Mouse (Mus musculus) hindbrain, postnatal 0 days (tissue): ENCODE data around the gene Tmem236. TPM values are rescaled to one million over a fixed set of nuclear protein-coding genes. Genes with fewer than 3 reads are reported as not detected.

Source experiments
- ATAC-seq: fragments of 200-750 bp; cut with Nextera tagmentation; 2 replicates; pipeline ENCODE4 v1.8.0; 2017; ENCODE audit warnings: mild to moderate bottlenecking, moderate TSS enrichment, moderate library complexity
- DNase-seq: peaks from one replicate; pipeline ENCODE4 v3.0.0-alpha.2; 2015; ENCODE audit warnings: low spot score
- H3K27ac ChIP-seq: fragments of 300-500 bp; sonication (generic); 2 replicates; pipeline ENCODE4 v1.5.1; 2014; ENCODE audit warnings: mild to moderate bottlenecking
- H3K27me3 ChIP-seq: fragments of 300-500 bp; sonication (generic); 2 replicates; pipeline ENCODE4 v1.6.1; 2014; ENCODE audit warnings: low read length, mixed read lengths; ENCODE audit not compliant: insufficient read depth
- H3K36me3 ChIP-seq: fragments of 300-500 bp; sonication (generic); 2 replicates; pipeline ENCODE4 v1.6.1; 2014; ENCODE audit warnings: low read length, mixed read lengths; ENCODE audit not compliant: insufficient read depth
- H3K4me1 ChIP-seq: fragments of 300-500 bp; sonication (generic); 2 replicates; pipeline ENCODE4 v1.6.1; 2014; ENCODE audit warnings: antibody characterized with exemption, low read length, mixed read lengths; ENCODE audit not compliant: insufficient read depth
- H3K4me2 ChIP-seq: fragments of 300-500 bp; sonication (generic); 2 replicates; pipeline ENCODE4 v1.6.1; 2014; ENCODE audit warnings: low read depth, mild to moderate bottlenecking, low read length, moderate library complexity, mixed read lengths
- H3K4me3 ChIP-seq: fragments of 300-500 bp; sonication (generic); 2 replicates; pipeline ENCODE4 v1.5.1; 2014; ENCODE audit warnings: low read length
- H3K9ac ChIP-seq: fragments of 300-500 bp; sonication (generic); replicated peaks from 2 replicates; pipeline ENCODE4 v1.6.1; 2014; ENCODE audit warnings: mild to moderate bottlenecking, low read length, moderate library complexity, mixed read lengths
- H3K9me3 ChIP-seq: fragments of 300-500 bp; sonication (generic); 2 replicates; pipeline ENCODE4 v1.6.1; 2016; ENCODE audit warnings: low read length, mixed read lengths
- CTCF ChIP-seq: IDR thresholded peaks from 2 replicates; pipeline ENCODE4 v1.5.1; 2016; ENCODE audit warnings: antibody characterized with exemption, control low read depth, low read depth
- WGBS: fragments of 180-500 bp; shearing (Covaris S2); extraction: QIAGEN DNeasy Blood & Tissue Kit; methylation state at CpG from one replicate; pipeline ENCODE4 v1.1.7; 2014; 5-methylcytosine and 5-hydroxymethylcytosine counted together
- polyA plus RNA-seq: library from polyadenylated mRNA; unstranded; fragments of >200 nt; fragmentation: Nextera tagmentation; extraction: Ambion mirVana; gene quantifications from 2 replicates; pipeline ENCODE4 v1.2.1, GENCODE M21; 2015
- total RNA-seq: library from RNA; depleted of rRNA; stranded (reverse); fragments of >200 nt; gene quantifications from 2 replicates; pipeline ENCODE4 v1.2.3, GENCODE M21; 2014

Tmem236 gene
- total and polyA plus RNA-seq, 2 experiments from 2014 or later, result 0.10 to 0.25 TPM

GRCm38 (mm10) chr2:14224387-14224786, 50.1 kb downstream of the Tmem236 start:
- 97% methylated on average over 3 of the region's 4 CpGs for WGBS
- no peaks in the 10 kb centered on the region for H3K36me3 ChIP-seq
- no peak overlapping the region for H3K27ac ChIP-seq
- ATAC-seq (no peak), DNase-seq (no peak)
- no peak overlapping the region for H3K9ac ChIP-seq
- no peaks in the 10 kb centered on the region for H3K9me3 ChIP-seq
- no peaks in the 10 kb centered on the region for H3K27me3 ChIP-seq
- no peak overlapping the region for H3K4me3 ChIP-seq
- H3K4me2 ChIP-seq, result no peak overlapping the region
- TF ChIP-seq CTCF, result no peak
- H3K4me1 ChIP-seq, result no peaks in the 10 kb centered on the region

GRCm38 (mm10) chr2:14228495-14228894, 54.2 kb downstream of the Tmem236 start:
- Histone ChIP-seq H3K4me1 (no peaks in the 10 kb centered on the region), H3K27ac (no peak overlapping the region), H3K27me3 (no peaks in the 10 kb centered on the region), H3K9me3 (no peaks in the 10 kb centered on the region), H3K9ac (no peak overlapping the region), H3K4me2 (no peak overlapping the region), H3K4me3 (no peak overlapping the region), H3K36me3 (no peaks in the 10 kb centered on the region)
- no peak for TF ChIP-seq CTCF
- ATAC-seq (no peak), DNase-seq (peak; percentile 20)
- WGBS, result 43% methylated on average over 6 of the region's 6 CpGs

DNA sequence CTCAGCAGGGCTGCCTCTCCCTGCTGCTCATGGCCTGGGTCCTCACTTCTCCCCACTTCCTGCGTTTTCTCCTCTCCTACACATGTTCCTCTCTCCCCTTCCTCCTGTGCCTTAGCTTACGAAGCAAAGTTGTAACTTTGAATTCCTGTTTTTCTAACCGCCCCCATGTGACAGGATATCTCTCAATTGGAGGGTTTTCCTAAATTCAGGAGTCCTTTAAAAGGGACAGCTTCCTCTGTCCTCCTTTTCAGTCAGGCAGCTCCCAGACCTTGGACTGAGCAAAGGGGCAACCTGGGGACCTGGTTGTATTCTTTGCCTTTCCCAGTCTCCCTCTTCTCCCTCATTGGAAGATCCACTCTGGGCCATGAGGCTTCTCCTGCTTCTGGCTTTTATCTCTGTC, 54.8 kb downstream of the Tmem236 start, which contains the start of gene Mrc1:
Gene Mrc1, plus strand, starts transcription at position 244 of the 400 bp plus-strand sequence.
- H3K27ac ChIP-seq, result no peak within 1 kb of the TSS
- 65% methylated on average over 3 of the region's 3 CpGs for WGBS
- TF ChIP-seq CTCF, result no peak
- no peaks in the 10 kb centered on the region for H3K9me3 ChIP-seq
- no peak within 1 kb of the TSS for H3K4me2 ChIP-seq
- no peaks in the 10 kb centered on the region for H3K27me3 ChIP-seq
- H3K4me1 ChIP-seq, result no peaks in the 10 kb centered on the region
- ATAC-seq, result no peak
- H3K36me3 ChIP-seq, result no peaks in the 10 kb centered on the region
- no peak within 1 kb of the TSS for H3K4me3 ChIP-seq
- no peak for DNase-seq
- H3K9ac ChIP-seq, result no peak within 1 kb of the TSS

GRCm38 (mm10) chr2:14229979-14230378, 55.7 kb downstream of the Tmem236 start:
- H3K27me3 ChIP-seq, result no peaks in the 10 kb centered on the region
- no peak overlapping the region for H3K4me2 ChIP-seq
- no peak overlapping the region for H3K9ac ChIP-seq
- no peaks in the 10 kb centered on the region for H3K9me3 ChIP-seq
- no peaks in the 10 kb centered on the region for H3K4me1 ChIP-seq
- no peaks in the 10 kb centered on the region for H3K36me3 ChIP-seq
- 89% methylated on average over 14 of the region's 14 CpGs for WGBS
- DNase-seq (no peak), ATAC-seq (no peak)
- H3K27ac ChIP-seq, result no peak overlapping the region
- TF ChIP-seq CTCF, result no peak
- H3K4me3 ChIP-seq, result no peak overlapping the region

- ATAC-seq, result no peak
- WGBS, result 93% methylated on average over 1 of the region's 1 CpGs
Measured at GRCm38 (mm10) chr2:14232897-14233296, 58.6 kb downstream of the Tmem236 start.

DNA sequence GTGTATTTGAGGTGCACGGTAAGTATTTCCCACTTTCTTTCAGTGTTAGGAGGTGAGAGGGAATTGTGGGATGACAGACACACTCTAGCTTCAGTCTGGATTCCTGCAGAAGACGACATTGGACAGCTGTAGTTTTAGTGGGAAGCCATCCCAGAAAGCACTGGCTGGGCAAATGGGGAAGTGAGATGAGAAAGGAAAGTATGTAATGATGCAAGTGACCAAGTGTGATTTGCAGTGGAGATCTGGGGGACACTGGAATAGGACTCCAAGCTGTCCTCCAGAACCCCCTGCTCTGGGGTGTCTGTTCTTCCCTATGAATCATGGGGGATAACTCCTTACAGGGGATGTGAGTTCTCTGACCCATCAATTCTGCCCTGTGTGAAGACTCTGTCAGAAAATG, 59.7 kb downstream of the Tmem236 start:
- WGBS, result 76% methylated on average over 2 of the region's 2 CpGs
- Histone ChIP-seq H3K9ac (no peak overlapping the region), H3K4me3 (no peak overlapping the region), H3K27me3 (no peaks in the 10 kb centered on the region), H3K36me3 (no peaks in the 10 kb centered on the region), H3K9me3 (no peaks in the 10 kb centered on the region), H3K27ac (no peak overlapping the region), H3K4me1 (no peaks in the 10 kb centered on the region), H3K4me2 (no peak overlapping the region)
- TF ChIP-seq CTCF, result no peak
- ATAC-seq, result no peak
- no peak for DNase-seq

More at GRCm38 (mm10) chr2:14232897-14233296, 58.6 kb downstream of the Tmem236 start:
- TF ChIP-seq CTCF, result no peak
- no peaks in the 10 kb centered on the region for H3K4me1 ChIP-seq
- no peak for DNase-seq
- no peak overlapping the region for H3K9ac ChIP-seq
- no peaks in the 10 kb centered on the region for H3K27me3 ChIP-seq
- no peaks in the 10 kb centered on the region for H3K9me3 ChIP-seq
- H3K27ac ChIP-seq, result no peak overlapping the region
- H3K4me3 ChIP-seq, result no peak overlapping the region
- no peak overlapping the region for H3K4me2 ChIP-seq
- no peaks in the 10 kb centered on the region for H3K36me3 ChIP-seq

GRCm38 (mm10) chr2:14235319-14235718, 61.0 kb downstream of the Tmem236 start:
- no peak for DNase-seq
- TF ChIP-seq CTCF, result no peak

More at GRCm38 (mm10) chr2:14235319-14235718, 61.0 kb downstream of the Tmem236 start:
- H3K27ac ChIP-seq, result no peak overlapping the region
- H3K4me3 ChIP-seq, result no peak overlapping the region
- H3K27me3 ChIP-seq, result no peaks in the 10 kb centered on the region
- ATAC-seq, result no peak
- H3K4me2 ChIP-seq, result no peak overlapping the region
- no peaks in the 10 kb centered on the region for H3K4me1 ChIP-seq
- H3K9ac ChIP-seq, result no peak overlapping the region
- 83% methylated on average over 5 of the region's 5 CpGs for WGBS
- no peaks in the 10 kb centered on the region for H3K9me3 ChIP-seq
- no peaks in the 10 kb centered on the region for H3K36me3 ChIP-seq
